Mouse (Mus musculus): ENCODE measurements around the gene Ttc38. TPM values are rescaled to one million over a fixed set of nuclear protein-coding genes. Genes with fewer than 3 reads are reported as not detected.

Gene Ttc38
- polyA plus RNA-seq, 1 experiment: 0.12 TPM

GRCm38 (mm10) chr15:85802931-85803330 is 29.2 kb upstream of the Ttc38 start:
- no peak for TF ChIP-seq TCF12 (IDR thresholded peaks at IDR 0.05; ENCODE audit: insufficient read depth, poor library complexity, severe bottlenecking)
- no peak for TF ChIP-seq CEBPB (IDR thresholded peaks at IDR 0.05; ENCODE audit: insufficient read depth, poor library complexity, severe bottlenecking)
- no peak for TF ChIP-seq MAX (IDR thresholded peaks at IDR 0.05; ENCODE audit: low read depth)
- TF ChIP-seq MYOG (IDR thresholded peaks at IDR 0.05; ENCODE audit: control insufficient read depth in 1 of 3, insufficient read depth in 1 of 3, insufficient read length in 2 of 3, low read depth in 2 of 3): no peak
- no peak for TF ChIP-seq POLR2A (IDR thresholded peaks at IDR 0.05; ENCODE audit: insufficient read length, low read depth)
- TF ChIP-seq POLR2AphosphoS2 (IDR thresholded peaks at IDR 0.05; ENCODE audit: insufficient read length, low read depth): no peak
- no peak for TF ChIP-seq SRF (IDR thresholded peaks at IDR 0.05; ENCODE audit: control insufficient read depth, insufficient read length, low read depth)
- Histone ChIP-seq H3K4me3 (no peak overlapping the region), H3ac (ENCODE audit: control insufficient read depth, insufficient read length) (no peak overlapping the region), H3K27me3 (ENCODE audit: control insufficient read depth, insufficient read depth, insufficient read length) (peaks cover 46% of the 10 kb centered on the region), H3K79me2 (ENCODE audit: control insufficient read depth, insufficient read depth) (no peaks in the 10 kb centered on the region), H3K36me3 (ENCODE audit: control insufficient read depth, insufficient read depth) (no peaks in the 10 kb centered on the region), H3K4me2 (ENCODE audit: low read depth) (no peak overlapping the region)

DNA sequence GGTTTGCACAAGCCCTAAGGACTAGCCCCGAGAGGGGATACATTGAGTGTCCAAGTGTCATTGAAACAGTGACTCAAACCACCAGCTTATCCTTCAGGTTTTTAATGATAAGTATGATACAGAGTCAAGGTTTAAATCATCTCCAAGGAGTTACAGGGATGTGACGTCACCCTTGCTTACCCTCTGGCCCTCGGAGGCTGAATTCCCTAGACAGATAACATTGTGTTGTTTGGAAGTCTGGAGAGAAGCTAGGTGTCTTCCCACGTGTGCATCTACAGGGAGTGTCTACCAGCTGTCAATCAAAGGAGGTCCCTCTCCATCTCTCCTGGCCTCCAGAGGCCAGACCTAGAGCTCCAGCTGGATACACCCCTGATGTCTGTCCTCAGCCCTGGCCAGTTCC is 25.2 kb upstream of the Ttc38 start:
- no peak overlapping the region for H3K4me3 ChIP-seq

GRCm38 (mm10) chr15:85807404-85807803 is 24.7 kb upstream of the Ttc38 start:
- Histone ChIP-seq H3K27me3 (ENCODE audit: control insufficient read depth, insufficient read depth, insufficient read length) (peaks cover 16% of the 10 kb centered on the region), H3K4me3 (no peak overlapping the region), H3K36me3 (ENCODE audit: control insufficient read depth, insufficient read depth) (no peaks in the 10 kb centered on the region), H3K79me2 (ENCODE audit: control insufficient read depth, insufficient read depth) (no peaks in the 10 kb centered on the region), H3ac (ENCODE audit: control insufficient read depth, insufficient read length) (no peak overlapping the region), H3K4me2 (ENCODE audit: low read depth) (no peak overlapping the region)
- TF ChIP-seq REST (IDR thresholded peaks at IDR 0.05; ENCODE audit: insufficient read depth, insufficient read length) (no peak), POLR2A (IDR thresholded peaks at IDR 0.05; ENCODE audit: insufficient read length, low read depth) (no peak), MYOD1 (IDR thresholded peaks at IDR 0.05; ENCODE audit: control insufficient read depth in 1 of 3, insufficient read length in 2 of 3, low read depth in 2 of 3) (no peak), POLR2AphosphoS2 (IDR thresholded peaks at IDR 0.05; ENCODE audit: insufficient read length, low read depth) (no peak), TCF3 (IDR thresholded peaks at IDR 0.05; ENCODE audit: insufficient read length, low read depth) (no peak), TCF12 (IDR thresholded peaks at IDR 0.05; ENCODE audit: insufficient read depth, poor library complexity, severe bottlenecking) (no peak), E2F4 (IDR thresholded peaks at IDR 0.05; ENCODE audit: insufficient read depth) (no peak), USF1 (IDR thresholded peaks at IDR 0.05; ENCODE audit: low read depth) (no peak), SRF (IDR thresholded peaks at IDR 0.05; ENCODE audit: control insufficient read depth, insufficient read length, low read depth) (no peak), MYOG (IDR thresholded peaks at IDR 0.05; ENCODE audit: control insufficient read depth in 1 of 3, insufficient read depth in 1 of 3, insufficient read length in 2 of 3, low read depth in 2 of 3) (no peak), MAX (IDR thresholded peaks at IDR 0.05; ENCODE audit: low read depth) (no peak)

More for the DNA sequence above, 25.2 kb upstream of the Ttc38 start:
- TF ChIP-seq TCF12 (IDR thresholded peaks at IDR 0.05; ENCODE audit: insufficient read depth, poor library complexity, severe bottlenecking): no peak
- no peak for TF ChIP-seq REST (IDR thresholded peaks at IDR 0.05; ENCODE audit: insufficient read depth, insufficient read length)
- TF ChIP-seq USF1 (IDR thresholded peaks at IDR 0.05; ENCODE audit: low read depth): no peak
- TF ChIP-seq TCF3 (IDR thresholded peaks at IDR 0.05; ENCODE audit: insufficient read length, low read depth): no peak
- no peak for TF ChIP-seq MAX (IDR thresholded peaks at IDR 0.05; ENCODE audit: low read depth)
- no peak for TF ChIP-seq MYOD1 (IDR thresholded peaks at IDR 0.05; ENCODE audit: control insufficient read depth in 1 of 3, insufficient read length in 2 of 3, low read depth in 2 of 3)
- no peak for TF ChIP-seq MYOG (IDR thresholded peaks at IDR 0.05; ENCODE audit: control insufficient read depth in 1 of 3, insufficient read depth in 1 of 3, insufficient read length in 2 of 3, low read depth in 2 of 3)
- no peak for TF ChIP-seq POLR2AphosphoS2 (IDR thresholded peaks at IDR 0.05; ENCODE audit: insufficient read length, low read depth)
- no peak for TF ChIP-seq SRF (IDR thresholded peaks at IDR 0.05; ENCODE audit: control insufficient read depth, insufficient read length, low read depth)
- TF ChIP-seq E2F4 (IDR thresholded peaks at IDR 0.05; ENCODE audit: insufficient read depth): no peak
- TF ChIP-seq CEBPB (IDR thresholded peaks at IDR 0.05; ENCODE audit: insufficient read depth, poor library complexity, severe bottlenecking): no peak
- TF ChIP-seq POLR2A (IDR thresholded peaks at IDR 0.05; ENCODE audit: insufficient read length, low read depth): no peak
- no peak overlapping the region for H3K4me2 ChIP-seq (ENCODE audit: low read depth)
- no peaks in the 10 kb centered on the region for H3K36me3 ChIP-seq (ENCODE audit: control insufficient read depth, insufficient read depth)
- H3K27me3 ChIP-seq (ENCODE audit: control insufficient read depth, insufficient read depth, insufficient read length): peaks cover 18% of the 10 kb centered on the region
- no peak overlapping the region for H3ac ChIP-seq (ENCODE audit: control insufficient read depth, insufficient read length)
- no peaks in the 10 kb centered on the region for H3K79me2 ChIP-seq (ENCODE audit: control insufficient read depth, insufficient read depth)

- H3K79me2 ChIP-seq (ENCODE audit: control insufficient read depth, insufficient read depth): no peaks in the 10 kb centered on the region
- H3ac ChIP-seq (ENCODE audit: control insufficient read depth, insufficient read length): no peak overlapping the region
- no peaks in the 10 kb centered on the region for H3K36me3 ChIP-seq (ENCODE audit: control insufficient read depth, insufficient read depth)
- H3K4me3 ChIP-seq: no peak overlapping the region
- TF ChIP-seq TCF3 (IDR thresholded peaks at IDR 0.05; ENCODE audit: insufficient read length, low read depth) (no peak), MYOD1 (IDR thresholded peaks at IDR 0.05; ENCODE audit: control insufficient read depth in 1 of 3, insufficient read length in 2 of 3, low read depth in 2 of 3) (no peak), E2F4 (IDR thresholded peaks at IDR 0.05; ENCODE audit: insufficient read depth) (no peak), CEBPB (IDR thresholded peaks at IDR 0.05; ENCODE audit: insufficient read depth, poor library complexity, severe bottlenecking) (no peak), MAX (IDR thresholded peaks at IDR 0.05; ENCODE audit: low read depth) (no peak), MYOG (IDR thresholded peaks at IDR 0.05; ENCODE audit: control insufficient read depth in 1 of 3, insufficient read depth in 1 of 3, insufficient read length in 2 of 3, low read depth in 2 of 3) (no peak)
- peaks cover 9% of the 10 kb centered on the region for H3K27me3 ChIP-seq (ENCODE audit: control insufficient read depth, insufficient read depth, insufficient read length)
- no peak overlapping the region for H3K4me2 ChIP-seq (ENCODE audit: low read depth)
Measured at GRCm38 (mm10) chr15:85808031-85808430, 24.1 kb upstream of the Ttc38 start.

DNA sequence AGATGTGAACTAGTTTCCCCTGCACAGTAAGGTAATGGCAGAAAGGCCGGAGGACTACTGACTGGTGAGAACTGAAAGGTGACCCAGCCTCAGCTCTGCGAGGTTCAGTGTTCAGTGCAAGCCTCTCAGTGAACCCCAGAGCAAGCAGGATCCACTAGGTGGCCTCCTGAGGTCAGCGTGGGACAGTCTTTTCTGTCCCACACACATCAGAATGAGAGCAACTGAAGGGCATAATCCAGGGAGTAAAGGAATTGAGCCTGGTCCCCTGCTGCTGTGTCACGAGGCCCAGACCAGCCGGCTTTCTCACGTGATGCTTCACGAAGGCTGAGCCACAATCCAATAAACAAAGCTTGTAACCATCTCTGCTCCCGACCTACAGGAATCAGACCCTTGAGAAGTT is 23.7 kb upstream of the Ttc38 start:
- no peaks in the 10 kb centered on the region for H3K36me3 ChIP-seq (ENCODE audit: control insufficient read depth, insufficient read depth)
- no peaks in the 10 kb centered on the region for H3K79me2 ChIP-seq (ENCODE audit: control insufficient read depth, insufficient read depth)
- H3K4me2 ChIP-seq (ENCODE audit: low read depth): no peak overlapping the region
- no peak overlapping the region for H3K4me3 ChIP-seq
- H3K27me3 ChIP-seq (ENCODE audit: control insufficient read depth, insufficient read depth, insufficient read length): peaks cover 9% of the 10 kb centered on the region
- TF ChIP-seq POLR2AphosphoS2 (IDR thresholded peaks at IDR 0.05; ENCODE audit: insufficient read length, low read depth) (no peak), SRF (IDR thresholded peaks at IDR 0.05; ENCODE audit: control insufficient read depth, insufficient read length, low read depth) (no peak), TCF3 (IDR thresholded peaks at IDR 0.05; ENCODE audit: insufficient read length, low read depth) (no peak), POLR2A (IDR thresholded peaks at IDR 0.05; ENCODE audit: insufficient read length, low read depth) (no peak), REST (IDR thresholded peaks at IDR 0.05; ENCODE audit: insufficient read depth, insufficient read length) (no peak), TCF12 (IDR thresholded peaks at IDR 0.05; ENCODE audit: insufficient read depth, poor library complexity, severe bottlenecking) (no peak), E2F4 (IDR thresholded peaks at IDR 0.05; ENCODE audit: insufficient read depth) (no peak), MYOD1 (IDR thresholded peaks at IDR 0.05; ENCODE audit: control insufficient read depth in 1 of 3, insufficient read length in 2 of 3, low read depth in 2 of 3) (no peak), MYOG (IDR thresholded peaks at IDR 0.05; ENCODE audit: control insufficient read depth in 1 of 3, insufficient read depth in 1 of 3, insufficient read length in 2 of 3, low read depth in 2 of 3) (no peak), CEBPB (IDR thresholded peaks at IDR 0.05; ENCODE audit: insufficient read depth, poor library complexity, severe bottlenecking) (no peak), MAX (IDR thresholded peaks at IDR 0.05; ENCODE audit: low read depth) (no peak), USF1 (IDR thresholded peaks at IDR 0.05; ENCODE audit: low read depth) (no peak)
- no peak overlapping the region for H3ac ChIP-seq (ENCODE audit: control insufficient read depth, insufficient read length)

All from myocyte (in vitro differentiated cells).